Mouse (Mus musculus) thymus, postnatal 25 days (tissue): Measurements from ENCODE around the gene March5.
"Not testable (repeated sequence)": the region's sequence is repeated elsewhere in the genome, so short reads cannot be mapped to it uniquely, and the experiment has no call there.

Experiments
- DNase-seq: peaks from one replicate; pipeline ENCODE4 v3.0.0; 2022

The March5 gene

DNA sequence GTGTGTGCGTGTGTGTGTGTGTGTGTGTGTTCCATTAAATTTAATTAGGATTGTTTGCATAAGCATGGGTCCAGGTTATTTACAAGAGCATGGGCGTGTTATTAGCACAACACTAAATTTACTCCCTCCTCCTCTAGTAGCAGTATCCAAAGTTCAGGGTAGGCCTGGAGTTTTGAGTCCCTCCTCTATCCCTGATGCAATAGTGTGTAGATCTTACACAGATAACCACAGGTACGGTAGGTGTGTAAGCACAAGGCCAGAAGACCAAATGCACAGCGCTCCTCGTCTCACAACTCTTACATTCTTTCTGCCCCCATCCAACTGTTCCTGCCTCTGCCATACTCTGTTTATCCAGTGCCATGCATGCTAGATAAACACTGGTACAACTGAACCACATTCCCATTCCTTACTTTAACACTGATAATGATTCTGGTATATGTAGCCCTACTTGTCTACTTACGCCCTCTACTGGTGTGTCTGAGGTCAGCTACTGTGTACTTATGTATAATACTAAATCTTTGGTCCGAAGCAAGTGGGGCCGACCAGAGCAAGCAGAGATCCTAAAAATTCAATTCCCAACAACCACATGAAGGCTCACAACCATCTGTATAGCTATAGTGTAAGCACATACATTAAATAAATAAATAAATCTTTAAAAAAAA lies 2.3 kb downstream of the March5 start:
- no peak for DNase-seq

DNA sequence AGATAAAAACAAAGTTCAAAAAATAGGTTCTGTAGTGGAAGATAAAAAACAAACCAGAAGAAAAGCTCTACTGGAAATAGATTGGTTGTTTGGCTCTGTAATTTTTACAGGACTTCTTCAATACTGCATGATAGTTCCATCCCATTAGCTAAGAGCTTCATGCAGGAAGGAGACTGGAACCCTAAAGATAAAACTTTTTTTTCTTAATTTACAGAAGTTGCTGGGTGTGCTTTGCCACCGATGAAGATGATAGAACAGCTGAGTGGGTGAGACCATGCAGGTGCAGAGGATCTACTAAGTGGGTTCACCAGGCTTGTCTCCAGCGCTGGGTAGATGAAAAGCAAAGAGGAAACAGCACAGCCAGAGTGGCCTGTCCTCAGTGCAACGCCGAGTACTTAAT lies 3.1 kb downstream of the March5 start:
- no peak for DNase-seq

DNA sequence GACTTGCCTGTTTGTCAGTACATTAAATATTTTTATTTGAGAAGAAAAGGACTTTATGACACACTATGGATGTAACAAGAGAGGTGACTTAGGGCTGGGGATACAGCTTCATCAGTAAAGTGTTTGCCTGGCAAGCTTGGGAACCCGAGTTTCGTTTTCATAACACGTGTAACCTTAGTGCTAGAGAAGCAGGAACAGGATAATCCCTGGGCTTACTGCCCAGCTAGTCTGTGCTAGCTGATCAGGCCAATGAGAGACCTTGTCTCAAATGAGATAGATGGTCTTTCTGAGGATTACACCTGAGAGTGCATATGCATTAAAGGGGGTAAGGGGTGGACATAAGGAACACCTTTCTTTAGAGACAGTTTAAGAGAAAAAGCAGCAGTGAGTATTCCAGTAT lies 4.1 kb downstream of the March5 start:
- DNase-seq: no peak

DNA sequence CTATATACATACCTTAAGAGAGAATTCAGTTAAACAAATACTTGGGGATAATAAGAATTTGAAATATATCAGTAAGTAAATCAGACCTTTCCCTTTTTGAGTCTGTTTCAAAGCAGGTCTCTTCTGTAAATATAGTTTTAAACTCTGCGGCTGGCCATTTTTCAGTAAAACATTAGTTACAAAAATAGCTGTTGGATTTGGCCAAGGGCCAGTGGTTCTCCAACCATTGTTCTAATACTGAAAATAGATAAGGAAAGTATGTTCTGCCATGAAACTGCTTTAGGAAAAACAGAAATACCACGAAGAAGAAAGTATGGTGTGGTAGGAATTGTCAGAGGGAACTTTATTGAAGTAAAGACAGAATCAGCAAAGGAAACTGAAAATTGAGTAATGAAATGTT lies 7.4 kb downstream of the March5 start:
- DNase-seq: no peak

DNA sequence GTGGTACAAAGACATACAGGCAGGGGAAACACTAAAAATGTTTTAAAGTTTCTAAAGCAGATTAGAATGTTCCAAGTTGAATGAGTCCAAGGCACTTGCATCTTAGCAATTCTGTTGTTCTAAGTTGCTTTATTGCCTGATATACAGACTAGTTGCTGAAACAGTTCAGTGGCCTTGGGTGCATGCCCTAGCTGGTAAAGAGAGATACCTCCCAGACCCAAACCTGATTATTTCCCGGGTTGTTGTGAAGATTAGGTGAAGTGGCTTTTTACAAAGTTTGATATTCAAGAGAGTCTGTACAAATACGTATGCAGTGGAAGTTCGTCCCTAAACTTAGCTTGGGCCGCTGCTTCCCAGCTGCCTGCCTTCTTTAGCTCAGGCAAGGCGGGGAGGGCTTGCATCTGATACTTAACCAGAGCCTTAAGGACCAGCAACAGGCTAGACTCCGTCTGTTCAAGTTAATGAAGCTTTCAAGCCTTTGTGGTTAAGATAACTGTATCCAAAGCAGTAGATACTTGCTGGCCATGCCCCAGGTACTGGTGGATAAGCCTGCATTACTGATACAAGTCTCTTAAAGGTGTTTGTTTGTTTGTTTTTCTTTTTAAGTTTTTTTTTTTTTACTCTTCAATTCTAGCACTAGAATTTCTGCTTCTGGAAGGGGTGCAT lies 18.0 kb downstream of the March5 start:
- no peak for DNase-seq

DNA sequence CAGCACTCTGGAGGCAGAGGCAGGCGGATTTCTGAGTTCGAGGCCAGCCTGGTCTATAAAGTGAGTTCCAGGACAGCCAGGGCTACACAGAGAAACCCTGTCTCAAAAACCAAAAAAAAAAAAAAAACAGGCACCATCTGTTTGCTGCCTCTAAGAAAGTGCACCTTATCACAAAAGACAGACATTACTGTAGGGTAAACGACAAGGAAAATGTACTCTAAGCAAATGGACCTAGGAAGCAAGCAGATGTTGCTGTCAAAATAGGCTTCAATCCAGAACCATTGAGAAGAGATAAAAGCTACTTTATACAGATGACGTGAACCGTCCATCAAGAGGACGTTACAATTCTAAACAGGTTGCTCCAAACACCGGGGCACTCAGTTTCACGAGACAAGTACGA lies 25.3 kb downstream of the March5 start:
- DNase-seq: not testable (repeated sequence)

DNA sequence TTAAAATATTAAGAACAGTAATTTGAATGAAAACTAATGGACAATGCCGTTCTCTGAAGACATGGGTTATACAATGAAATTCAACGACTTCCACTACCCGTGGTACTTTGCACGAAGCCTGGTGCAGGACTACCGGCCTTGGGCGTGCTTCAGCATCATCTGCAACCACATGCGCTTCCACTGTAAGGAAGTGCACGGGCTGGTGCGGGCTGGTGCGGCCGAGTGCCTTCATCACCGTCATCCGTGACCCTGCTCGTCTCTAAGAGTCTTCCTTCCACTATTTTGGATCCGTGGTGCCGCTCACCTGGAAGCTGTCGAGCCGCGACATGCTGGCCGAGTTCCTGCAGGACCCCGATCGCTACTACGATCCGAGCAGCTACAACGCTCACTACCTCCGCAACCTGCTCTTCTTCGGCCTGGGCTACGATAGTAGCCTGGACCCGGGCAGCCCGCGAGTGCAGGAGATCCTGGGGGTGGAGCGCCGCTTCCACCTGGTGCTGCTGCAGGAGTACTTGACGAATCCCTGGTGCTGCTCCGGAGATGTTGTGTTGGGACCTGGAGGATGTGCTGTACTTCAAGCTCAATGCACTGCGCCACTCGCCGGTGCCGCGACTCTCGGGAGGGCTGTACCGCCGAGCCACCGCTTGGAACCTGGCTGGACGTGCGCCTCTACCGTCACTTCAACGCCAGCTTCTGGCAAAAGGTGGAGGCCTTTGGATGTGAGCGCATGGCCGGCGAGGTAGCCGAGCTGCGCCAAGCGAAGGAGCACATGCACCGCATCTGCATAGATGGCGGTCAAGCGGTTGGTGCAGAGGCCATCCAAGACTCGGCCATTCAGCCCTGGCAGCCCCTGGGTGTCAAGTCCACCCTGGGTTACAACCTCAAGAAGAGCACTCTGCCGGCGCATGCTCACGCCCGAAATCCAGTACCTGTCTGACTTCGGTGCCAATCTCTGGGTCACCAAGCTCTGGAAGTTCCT lies 26.5 kb downstream of the March5 start:
- no peak for DNase-seq

DNA sequence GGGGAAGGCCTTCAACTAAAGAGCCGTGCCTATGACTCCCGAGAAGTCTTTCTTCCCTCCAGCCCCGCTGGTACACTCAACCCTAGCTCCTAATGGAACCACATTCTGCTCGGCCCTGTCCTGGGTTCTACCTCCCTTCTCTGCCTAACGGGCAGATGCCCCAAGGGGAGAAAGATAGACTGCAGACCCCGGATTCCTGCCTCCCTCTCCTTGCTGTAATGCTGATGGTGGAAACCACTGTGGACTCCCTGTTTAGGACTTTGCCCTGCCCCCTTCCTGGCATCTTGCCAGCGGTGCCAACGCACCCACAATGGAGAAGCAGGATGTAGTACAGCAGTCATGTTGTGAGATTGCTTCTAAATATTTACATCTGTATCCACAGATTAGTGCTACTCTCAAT lies 28.5 kb downstream of the March5 start:
- no peak for DNase-seq

DNA sequence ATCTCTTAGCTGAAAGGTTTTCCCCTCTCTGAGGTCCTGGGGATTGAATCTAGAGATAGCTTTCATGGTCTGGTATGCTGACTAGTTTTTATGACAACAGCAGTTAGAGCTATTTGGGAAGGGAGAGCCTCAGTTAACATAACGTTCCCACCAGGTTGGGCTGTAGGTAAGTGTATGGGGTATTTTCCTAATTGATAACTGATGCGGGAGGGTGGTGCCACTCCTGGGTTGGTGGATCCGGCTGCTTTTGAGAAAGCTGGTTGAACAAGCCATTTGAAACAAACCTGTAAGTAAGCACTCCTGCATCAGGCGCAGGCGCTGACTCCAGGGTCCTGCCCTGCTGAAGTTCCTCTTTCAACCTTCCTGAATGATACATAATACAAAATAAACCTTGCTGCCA lies 30.0 kb downstream of the March5 start:
- no peak for DNase-seq

DNA sequence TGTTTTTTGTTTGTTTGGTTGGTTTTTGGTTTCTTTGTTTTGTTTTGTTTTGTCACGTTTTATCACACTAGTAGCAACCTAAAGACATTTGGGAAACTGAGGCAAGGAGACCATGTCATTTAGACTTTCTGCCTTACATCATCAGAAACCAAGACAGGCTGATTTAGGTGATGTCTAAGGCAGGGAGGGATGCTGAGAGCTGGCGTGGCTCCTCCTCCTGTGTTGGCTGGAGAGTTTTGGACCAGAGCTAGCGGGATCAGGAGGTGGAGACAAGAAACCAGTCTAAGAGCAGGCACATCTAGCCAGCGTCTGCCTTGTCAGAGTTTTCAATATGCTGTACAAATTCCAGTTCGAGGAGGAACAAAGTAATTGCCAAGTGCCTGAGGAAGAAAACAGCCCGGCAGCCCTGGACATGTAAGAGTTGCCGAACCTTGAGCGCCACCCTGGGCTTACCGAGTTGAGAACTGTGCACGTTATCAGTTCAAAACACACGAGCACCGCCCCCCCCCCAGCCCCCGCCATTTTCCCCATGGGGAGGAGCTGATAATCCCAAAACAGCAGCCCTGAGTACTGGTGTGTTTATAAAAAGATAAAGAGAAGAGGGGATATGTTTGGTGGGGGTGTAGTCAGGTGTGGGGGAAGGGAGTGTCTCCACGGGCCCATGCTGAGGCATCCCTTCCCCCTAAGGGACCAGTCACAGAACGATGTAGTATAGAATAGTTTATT lies 30.5 kb downstream of the March5 start:
- no peak for DNase-seq

DNA sequence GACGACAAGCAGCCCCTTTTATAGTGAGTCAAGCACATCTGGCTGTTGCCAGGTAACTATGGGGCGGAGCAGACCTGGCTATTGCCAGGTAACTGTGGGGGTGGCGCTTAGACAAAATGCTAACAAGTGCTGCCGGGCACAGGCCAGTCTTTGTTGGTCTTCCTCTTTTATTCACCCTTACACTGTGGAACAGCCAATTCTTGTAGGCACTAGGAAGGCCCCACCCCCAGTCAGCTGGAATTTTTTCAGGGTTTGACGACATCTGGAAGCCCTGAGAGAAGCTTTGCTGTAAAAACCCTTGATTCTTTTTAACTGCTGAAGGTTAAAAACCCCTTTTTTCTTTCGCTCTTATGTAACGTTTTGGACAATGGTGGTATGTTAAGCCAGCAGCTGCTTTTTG lies 31.3 kb downstream of the March5 start:
- DNase-seq: no peak

DNA sequence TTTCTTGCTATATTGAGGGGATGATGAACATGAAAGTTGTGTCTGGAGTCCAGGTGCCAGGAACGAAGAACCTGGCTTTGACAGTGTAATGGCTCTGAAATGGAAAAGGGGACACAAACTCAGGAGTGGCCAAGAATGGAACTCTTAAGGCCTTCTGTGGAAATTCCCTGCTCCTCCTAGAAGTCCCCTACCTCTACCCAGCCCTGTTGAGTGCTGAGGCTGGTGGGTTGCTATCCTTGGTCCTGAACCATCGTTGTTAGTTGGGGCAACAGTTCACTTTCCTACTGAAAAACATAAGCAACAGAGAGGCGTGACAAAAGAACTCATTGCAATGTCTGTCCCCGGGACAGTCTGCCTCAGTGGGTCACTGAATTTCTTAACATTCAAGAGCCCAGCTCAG lies 31.8 kb downstream of the March5 start:
- DNase-seq: no peak

DNA sequence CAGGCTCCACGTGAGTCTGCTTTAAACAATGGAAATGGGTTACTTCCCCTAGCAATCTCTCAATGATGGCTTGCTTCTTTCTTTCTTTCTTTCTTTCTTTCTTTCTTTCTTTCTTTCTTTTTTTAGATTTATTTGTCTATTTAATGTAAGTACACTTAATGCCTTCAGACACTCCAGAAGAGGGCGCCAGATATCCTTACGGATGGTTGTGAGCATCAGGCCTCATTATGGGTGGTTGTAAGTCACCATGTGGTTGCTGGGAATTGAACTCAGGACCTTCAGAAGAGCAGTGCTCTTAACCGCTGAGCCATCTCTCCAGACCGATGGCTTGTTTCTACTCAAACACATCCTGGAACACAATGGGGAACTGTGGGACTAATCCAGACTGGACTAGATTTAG lies 33.9 kb downstream of the March5 start:
- DNase-seq: no peak

DNA sequence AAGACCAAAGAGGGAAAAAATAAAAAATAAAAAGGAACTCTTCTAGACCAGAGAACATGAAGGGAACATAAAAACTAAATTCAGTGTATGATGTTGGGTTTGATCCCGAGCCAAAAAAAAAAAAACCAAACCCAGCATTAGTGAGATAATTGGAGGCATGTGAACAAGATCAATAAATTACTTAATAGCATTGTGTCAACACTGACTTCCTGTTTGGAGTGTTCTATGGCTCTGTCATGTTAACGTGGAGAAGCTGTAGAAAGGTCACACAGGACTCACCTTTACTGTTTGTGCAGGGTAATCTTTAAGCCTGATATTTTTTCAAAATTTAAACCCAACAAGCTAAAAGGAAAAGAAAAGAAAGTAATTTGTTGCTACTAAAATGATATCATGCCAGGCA lies 35.4 kb downstream of the March5 start:
- no peak for DNase-seq

DNA sequence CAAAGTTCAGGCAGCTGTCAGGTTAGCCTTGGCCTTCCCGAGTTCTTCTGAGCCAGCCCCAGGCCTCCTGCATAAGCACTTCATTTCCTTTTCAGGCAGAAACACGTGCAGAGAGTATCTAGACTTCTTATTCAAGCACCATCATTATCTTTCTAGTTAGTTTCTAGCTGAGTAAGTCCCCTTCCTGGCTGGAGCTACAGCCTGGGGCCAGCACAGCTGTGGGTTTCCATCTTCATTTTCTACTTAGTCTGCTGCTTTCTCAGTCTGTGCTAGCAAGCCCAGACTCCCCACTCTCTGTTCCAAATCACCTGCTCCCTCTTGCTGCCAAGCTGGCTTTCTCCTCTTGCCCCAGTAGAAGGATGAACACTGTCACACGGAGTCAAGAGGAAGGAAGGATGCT lies 39.5 kb downstream of the March5 start:
- DNase-seq: no peak

DNA sequence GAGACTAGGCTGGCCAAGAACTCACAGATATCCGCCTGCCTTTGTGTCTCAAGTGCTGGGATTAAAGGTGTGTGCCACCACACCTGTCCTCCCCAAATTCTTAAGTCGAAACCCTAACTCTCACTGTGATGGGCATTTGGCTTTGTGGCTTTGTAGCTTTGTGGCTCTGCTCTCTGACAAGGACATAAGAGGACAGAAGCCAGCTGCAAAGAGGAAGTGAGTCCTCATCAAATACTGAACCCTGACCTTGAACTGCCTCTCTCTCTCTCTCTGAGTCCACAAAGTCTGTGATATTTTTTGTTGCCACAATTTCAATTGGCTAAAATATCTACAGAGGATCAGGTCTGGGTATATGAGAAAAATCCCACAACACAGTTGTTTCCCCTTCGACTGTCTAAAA lies 40.9 kb downstream of the March5 start:
- DNase-seq: no peak

DNA sequence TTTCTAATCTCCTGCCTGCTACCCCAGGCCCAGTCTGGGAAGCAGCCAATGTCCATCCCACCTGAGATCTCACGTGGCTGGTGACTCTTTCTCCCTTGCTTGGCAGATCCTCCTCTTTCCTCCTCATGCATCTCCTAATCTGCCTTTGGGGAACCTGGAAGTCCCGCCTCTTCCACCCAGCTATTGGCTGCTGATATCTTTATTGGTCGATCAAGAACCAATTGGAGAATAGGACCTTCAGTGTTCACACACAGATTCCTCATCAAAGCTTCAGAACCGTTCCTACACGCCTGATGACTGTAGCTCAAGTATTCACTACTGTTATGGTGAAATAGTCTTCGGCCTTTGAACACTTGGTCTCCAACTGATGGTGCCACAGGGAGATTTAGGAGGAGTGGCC lies 44.8 kb downstream of the March5 start:
- DNase-seq: no peak

DNA sequence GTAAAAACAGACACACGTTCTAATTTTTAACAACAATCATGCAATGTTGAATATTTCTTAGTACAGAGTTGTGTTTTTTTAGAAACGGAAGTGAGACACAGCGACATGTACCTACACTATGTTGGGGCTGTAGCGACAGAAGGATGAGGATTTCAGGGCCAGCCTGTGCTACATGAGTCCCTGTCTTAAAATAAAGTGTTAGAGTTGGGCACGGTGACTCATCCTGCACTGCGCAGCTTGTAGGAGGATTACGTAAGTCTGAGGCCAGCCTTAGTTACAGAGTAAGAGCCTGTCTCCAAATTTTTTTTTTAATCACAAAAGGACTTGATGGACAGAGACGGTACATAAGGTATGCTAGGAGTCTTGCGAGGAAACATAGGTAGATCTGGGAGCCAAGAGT lies 48.0 kb downstream of the March5 start:
- DNase-seq: no peak

DNA sequence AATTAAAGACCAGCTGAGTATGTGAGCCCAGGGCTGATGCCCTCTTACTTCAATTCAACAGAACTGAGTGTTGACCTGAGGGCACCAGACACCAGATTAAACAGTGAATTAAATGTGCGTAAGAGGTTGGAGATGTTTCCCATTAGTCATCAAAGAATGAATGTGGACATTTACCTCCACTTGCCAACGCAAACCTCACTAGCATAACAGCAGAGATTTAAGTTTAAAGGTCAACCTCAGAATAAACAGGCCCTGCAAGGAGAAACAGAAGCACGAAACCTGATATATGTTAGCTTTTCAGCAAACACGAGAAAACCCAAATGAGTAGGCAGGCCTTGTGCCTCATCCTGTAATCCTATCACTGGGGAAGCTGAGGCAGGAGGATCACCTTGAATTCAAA lies 55.0 kb downstream of the March5 start:
- DNase-seq: no peak

DNA sequence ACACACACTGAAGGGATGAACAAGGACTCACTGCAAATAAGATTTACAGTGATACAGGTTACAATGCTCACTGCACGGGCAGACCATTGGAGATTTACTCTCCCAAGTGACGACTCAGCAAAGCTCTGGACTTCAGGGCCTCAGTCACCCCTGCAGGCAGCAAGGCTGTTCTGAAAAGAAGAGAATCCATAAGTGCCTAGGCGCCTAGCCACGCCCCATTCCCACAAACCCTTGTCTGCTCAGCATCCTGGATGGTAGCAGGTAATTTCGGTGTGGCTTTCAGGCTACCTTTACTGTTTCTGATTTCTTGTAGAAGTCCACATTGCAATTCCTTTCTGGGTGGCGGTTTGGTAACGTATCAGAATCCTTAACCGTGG lies 56.2 kb downstream of the March5 start:
- no peak for DNase-seq

DNA sequence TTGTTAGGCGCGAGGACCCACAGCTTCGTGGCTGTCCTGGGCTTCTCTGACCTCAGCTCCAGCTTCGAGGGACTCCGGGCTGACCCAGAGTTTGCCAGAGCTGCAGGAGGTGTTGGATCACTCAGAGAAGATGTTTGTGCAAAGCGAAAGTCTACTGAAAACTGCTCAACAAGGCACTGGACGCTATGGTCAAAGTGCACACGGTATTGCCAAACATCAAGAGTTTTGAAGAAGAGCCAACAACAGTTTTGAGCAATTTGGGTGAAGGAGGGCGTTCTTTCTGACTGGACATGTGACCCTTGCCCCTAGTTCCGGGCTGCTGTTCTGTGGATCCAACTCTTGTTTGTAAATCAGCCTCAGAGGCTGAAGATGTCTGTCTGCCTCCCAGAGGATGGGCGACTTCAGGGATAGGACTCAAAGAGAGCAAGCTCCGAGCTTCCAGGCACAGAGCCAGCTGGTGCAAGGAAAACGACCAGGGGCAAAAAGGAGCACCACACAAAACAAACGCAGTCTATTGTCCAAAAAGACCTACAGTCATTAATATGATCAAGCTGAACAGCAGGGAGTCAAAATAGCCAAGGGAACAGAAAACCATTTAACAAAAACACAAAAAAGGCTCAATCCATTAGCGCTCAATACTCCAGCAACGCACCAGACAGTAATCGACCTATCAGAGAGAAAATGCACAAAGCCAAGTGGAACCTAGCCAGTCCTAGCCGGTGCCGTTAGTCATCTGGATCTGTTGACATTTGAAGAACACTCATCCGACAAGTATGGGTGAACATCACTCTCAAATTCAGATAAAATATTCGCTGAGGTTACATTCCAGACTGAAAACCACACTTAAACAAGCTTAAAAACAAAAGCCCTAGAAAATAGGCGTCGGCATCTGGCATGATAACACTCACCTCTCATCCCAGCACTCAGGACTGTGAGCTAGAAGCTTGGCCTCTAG lies 56.9 kb downstream of the March5 start:
- no peak for DNase-seq
